Mouse (Mus musculus): ENCODE data around the gene Lifr. TPM values are rescaled to one million over a fixed set of nuclear protein-coding genes. Genes with fewer than 3 reads are reported as not detected.
A peak's percentile ranks its signal among the peaks of the same experiment; 100 is the strongest.

Gene Lifr
- polyA plus RNA-seq, 1 experiment from 2014 or later, result 31.4 TPM

DNA sequence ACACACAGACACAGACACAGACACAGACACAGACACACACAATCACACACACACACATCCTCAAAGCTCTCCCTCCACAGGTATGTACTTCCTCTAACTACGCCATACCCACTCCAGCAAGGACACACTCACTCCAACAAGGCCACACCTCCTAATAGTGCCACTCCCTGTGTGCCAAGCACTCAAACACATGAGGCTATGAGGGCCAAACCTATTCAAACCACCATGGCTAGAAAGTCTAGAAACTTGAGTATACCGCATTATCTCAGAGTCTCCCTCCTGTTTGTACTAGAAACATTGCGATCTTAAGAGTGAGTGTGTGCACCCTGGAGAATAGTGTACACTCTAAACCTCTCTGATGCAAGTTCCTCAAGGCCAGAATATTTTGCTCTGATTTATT lies 125.4 kb downstream of the Lifr start:
- 85% methylated on average over 3 of the region's 3 CpGs for WGBS (ENCODE audit: insufficient replicate concordance)

DNA sequence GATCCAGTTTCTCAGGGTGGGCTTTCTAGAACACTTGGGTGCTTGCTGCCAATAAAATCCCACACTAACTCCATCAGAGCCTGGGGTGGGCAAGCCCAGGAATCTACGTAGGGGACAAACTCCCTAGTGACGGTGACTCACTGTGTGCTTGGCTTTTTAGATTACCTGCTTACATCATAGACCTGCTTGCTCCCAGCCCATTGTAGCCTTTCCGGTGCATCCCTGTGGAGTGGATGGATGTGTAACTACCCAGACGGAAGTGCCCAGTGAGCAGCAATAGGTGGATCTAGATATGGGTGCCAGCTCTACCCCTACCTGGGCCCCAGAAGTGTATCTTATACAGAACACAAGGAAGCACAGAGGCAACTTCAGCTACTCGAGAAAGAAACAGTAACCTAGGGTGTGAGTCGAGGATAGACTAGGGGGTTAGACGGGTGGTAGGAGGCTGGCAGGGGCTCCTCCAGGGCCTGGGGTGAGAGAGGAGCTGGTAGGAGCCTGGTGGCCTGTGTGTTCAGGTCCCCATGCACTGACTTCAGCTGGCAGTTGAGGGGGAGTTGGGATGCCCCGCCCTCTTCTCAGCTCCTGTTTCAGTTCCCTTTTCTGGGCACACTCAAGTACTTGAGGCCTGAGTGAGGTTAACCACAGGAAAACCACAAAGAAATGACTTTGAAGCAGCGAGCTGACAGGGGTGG lies 126.3 kb downstream of the Lifr start:
- WGBS (ENCODE audit: insufficient replicate concordance), result 67% methylated on average over 9 of the region's 9 CpGs
- no peak overlapping the region for H3K27ac ChIP-seq (ENCODE audit: low read depth, low read length)

More for the DNA sequence above, 125.4 kb downstream of the Lifr start:
- Histone ChIP-seq H3K27ac (ENCODE audit: low read depth, low read length) (no peak overlapping the region), H3K9ac (ENCODE audit: low read depth, low read length) (no peak overlapping the region), H3K27me3 (ENCODE audit: control insufficient read depth, insufficient read depth, low read length) (no peaks in the 10 kb centered on the region), H3K4me1 (ENCODE audit: control insufficient read depth, insufficient read depth, low read length) (peaks cover 4% of the 10 kb centered on the region), H3K4me3 (ENCODE audit: low read depth, low read length) (no peak overlapping the region), H3K36me3 (ENCODE audit: control insufficient read depth, insufficient read depth, low read length) (no peaks in the 10 kb centered on the region), H3K9me3 (replicated peaks; ENCODE audit: control insufficient read depth, low read length) (no peaks in the 10 kb centered on the region), H3K4me2 (no peak overlapping the region)
- ATAC-seq (replicated peaks; ENCODE audit: insufficient number of reproducible peaks, low FRiP score, low TSS enrichment), result no peak

DNA sequence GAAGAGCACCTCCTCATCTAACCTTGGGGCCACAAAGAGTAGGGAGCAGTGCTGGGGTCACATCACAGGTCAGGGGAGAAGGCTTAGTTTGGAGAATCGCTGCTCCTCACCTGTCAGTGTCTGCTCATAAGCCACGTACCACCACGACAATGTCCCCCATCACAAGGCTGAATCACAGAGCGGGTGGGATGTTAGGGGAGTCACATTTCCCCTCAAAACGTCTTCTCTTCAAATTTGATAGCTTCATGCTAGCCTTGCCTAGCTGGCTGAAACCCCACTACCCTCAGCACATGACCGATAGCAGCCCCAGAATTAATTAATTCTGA lies 126.8 kb downstream of the Lifr start:
- H3K36me3 ChIP-seq (ENCODE audit: control insufficient read depth, insufficient read depth, low read length), result no peaks in the 10 kb centered on the region
- no peak overlapping the region for H3K9ac ChIP-seq (ENCODE audit: low read depth, low read length)
- 85% methylated on average over 6 of the region's 6 CpGs for WGBS (ENCODE audit: insufficient replicate concordance)
- no peak overlapping the region for H3K27ac ChIP-seq (ENCODE audit: low read depth, low read length)
- H3K4me2 ChIP-seq, result no peak overlapping the region
- H3K27me3 ChIP-seq (ENCODE audit: control insufficient read depth, insufficient read depth, low read length), result no peaks in the 10 kb centered on the region
- H3K9me3 ChIP-seq (replicated peaks; ENCODE audit: control insufficient read depth, low read length), result no peaks in the 10 kb centered on the region
- no peak overlapping the region for H3K4me3 ChIP-seq (ENCODE audit: low read depth, low read length)
- peaks cover 7% of the 10 kb centered on the region for H3K4me1 ChIP-seq (ENCODE audit: control insufficient read depth, insufficient read depth, low read length)
- ATAC-seq (replicated peaks; ENCODE audit: insufficient number of reproducible peaks, low FRiP score, low TSS enrichment), result no peak

More for the DNA sequence above, 126.3 kb downstream of the Lifr start:
- Histone ChIP-seq H3K36me3 (ENCODE audit: control insufficient read depth, insufficient read depth, low read length) (no peaks in the 10 kb centered on the region), H3K9me3 (replicated peaks; ENCODE audit: control insufficient read depth, low read length) (no peaks in the 10 kb centered on the region), H3K27me3 (ENCODE audit: control insufficient read depth, insufficient read depth, low read length) (no peaks in the 10 kb centered on the region), H3K4me1 (ENCODE audit: control insufficient read depth, insufficient read depth, low read length) (peaks cover 4% of the 10 kb centered on the region), H3K4me2 (no peak overlapping the region), H3K4me3 (ENCODE audit: low read depth, low read length) (no peak overlapping the region), H3K9ac (ENCODE audit: low read depth, low read length) (no peak overlapping the region)
- no peak for ATAC-seq (replicated peaks; ENCODE audit: insufficient number of reproducible peaks, low FRiP score, low TSS enrichment)

DNA sequence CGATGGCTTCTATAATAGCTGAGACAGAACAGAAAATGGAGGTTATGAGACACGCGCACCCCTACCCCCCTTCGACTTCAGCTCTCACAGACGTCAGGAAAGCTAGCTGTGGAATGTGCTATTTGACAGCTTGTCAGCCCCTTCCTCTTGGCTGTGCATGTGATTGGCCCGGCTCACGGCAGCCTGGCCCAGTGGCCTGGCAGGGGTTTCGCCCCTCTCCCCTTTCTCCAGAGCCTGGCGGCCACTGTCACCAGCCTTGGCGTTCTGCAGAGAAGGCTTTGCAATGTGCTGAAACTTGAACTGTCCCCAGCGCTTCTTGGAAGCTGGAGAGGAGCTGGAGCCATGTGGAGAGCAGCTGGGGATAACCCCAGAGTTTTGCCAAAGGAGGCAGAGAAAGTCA lies 132.4 kb downstream of the Lifr start:
- WGBS (ENCODE audit: insufficient replicate concordance), result 22% methylated on average over 11 of the region's 11 CpGs
- Histone ChIP-seq H3K4me3 (ENCODE audit: low read depth, low read length) (peak overlapping the region; percentile 21), H3K4me2 (peak overlapping the region; percentile 55), H3K9me3 (replicated peaks; ENCODE audit: control insufficient read depth, low read length) (no peaks in the 10 kb centered on the region), H3K27me3 (ENCODE audit: control insufficient read depth, insufficient read depth, low read length) (no peaks in the 10 kb centered on the region), H3K27ac (ENCODE audit: low read depth, low read length) (peak overlapping the region; percentile 90), H3K4me1 (ENCODE audit: control insufficient read depth, insufficient read depth, low read length) (peaks cover 26% of the 10 kb centered on the region), H3K9ac (ENCODE audit: low read depth, low read length) (peak overlapping the region; percentile 52), H3K36me3 (ENCODE audit: control insufficient read depth, insufficient read depth, low read length) (no peaks in the 10 kb centered on the region)
- ATAC-seq (replicated peaks; ENCODE audit: insufficient number of reproducible peaks, low FRiP score, low TSS enrichment), result peak; percentile 79

DNA sequence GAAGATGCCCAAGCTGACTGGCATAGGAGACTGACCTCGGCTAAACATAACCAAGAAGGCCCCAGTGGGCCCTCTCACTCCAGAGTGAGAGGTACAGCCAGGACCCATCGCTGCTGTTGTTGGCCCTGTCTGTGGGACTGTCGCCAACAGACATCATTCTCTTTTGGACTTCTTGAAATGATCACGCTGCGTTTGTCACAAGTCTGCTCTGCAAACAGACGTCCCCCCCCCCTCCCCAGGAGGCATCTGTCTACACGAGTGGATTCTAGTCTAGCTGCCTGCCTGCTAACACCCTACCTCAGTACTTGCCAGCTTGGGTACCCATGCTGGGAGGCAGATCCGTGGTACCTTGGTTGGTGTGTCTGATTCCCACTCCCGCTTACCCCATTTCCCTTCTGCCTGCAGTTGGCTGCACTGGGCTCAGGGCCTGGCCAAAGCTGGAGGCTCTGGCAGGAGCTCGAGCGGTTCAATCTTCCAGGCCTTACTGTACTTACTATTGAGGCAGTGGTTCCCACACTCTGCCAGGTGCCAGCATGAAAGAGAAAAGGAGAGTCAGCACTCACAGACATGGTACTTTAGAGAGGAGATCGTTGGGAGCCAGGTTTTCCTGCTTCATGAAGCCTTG lies 133.8 kb downstream of the Lifr start:
- Histone ChIP-seq H3K9me3 (replicated peaks; ENCODE audit: control insufficient read depth, low read length) (no peaks in the 10 kb centered on the region), H3K4me2 (peak overlapping the region; percentile 55), H3K36me3 (ENCODE audit: control insufficient read depth, insufficient read depth, low read length) (no peaks in the 10 kb centered on the region), H3K4me1 (ENCODE audit: control insufficient read depth, insufficient read depth, low read length) (peaks cover 26% of the 10 kb centered on the region), H3K4me3 (ENCODE audit: low read depth, low read length) (no peak overlapping the region), H3K9ac (ENCODE audit: low read depth, low read length) (peak overlapping the region; percentile 22; the same call in 1 of the 2 replicates), H3K27ac (ENCODE audit: low read depth, low read length) (0 out of 2 replicates have a peak overlapping the region, but pooled peaks have one; percentile 90), H3K27me3 (ENCODE audit: control insufficient read depth, insufficient read depth, low read length) (no peaks in the 10 kb centered on the region)
- no peak for ATAC-seq (replicated peaks; ENCODE audit: insufficient number of reproducible peaks, low FRiP score, low TSS enrichment)
- 72% methylated on average over 12 of the region's 12 CpGs for WGBS (ENCODE audit: insufficient replicate concordance)

GRCm38 (mm10) chr15:7226225-7226624 lies 135.8 kb downstream of the Lifr start:
- no peaks in the 10 kb centered on the region for H3K27me3 ChIP-seq (ENCODE audit: control insufficient read depth, insufficient read depth, low read length)
- H3K9ac ChIP-seq (ENCODE audit: low read depth, low read length), result no peak overlapping the region
- WGBS (ENCODE audit: insufficient replicate concordance), result 4% methylated on average over 5 of the region's 5 CpGs
- ATAC-seq (replicated peaks; ENCODE audit: insufficient number of reproducible peaks, low FRiP score, low TSS enrichment), result 0 out of 2 replicates have a peak, but pooled peaks have one; percentile 39
- H3K9me3 ChIP-seq (replicated peaks; ENCODE audit: control insufficient read depth, low read length), result no peaks in the 10 kb centered on the region
- no peak overlapping the region for H3K4me3 ChIP-seq (ENCODE audit: low read depth, low read length)
- no peak overlapping the region for H3K4me2 ChIP-seq
- H3K27ac ChIP-seq (ENCODE audit: low read depth, low read length), result no peak overlapping the region
- H3K4me1 ChIP-seq (ENCODE audit: control insufficient read depth, insufficient read depth, low read length), result peaks cover 26% of the 10 kb centered on the region
- H3K36me3 ChIP-seq (ENCODE audit: control insufficient read depth, insufficient read depth, low read length), result no peaks in the 10 kb centered on the region

DNA sequence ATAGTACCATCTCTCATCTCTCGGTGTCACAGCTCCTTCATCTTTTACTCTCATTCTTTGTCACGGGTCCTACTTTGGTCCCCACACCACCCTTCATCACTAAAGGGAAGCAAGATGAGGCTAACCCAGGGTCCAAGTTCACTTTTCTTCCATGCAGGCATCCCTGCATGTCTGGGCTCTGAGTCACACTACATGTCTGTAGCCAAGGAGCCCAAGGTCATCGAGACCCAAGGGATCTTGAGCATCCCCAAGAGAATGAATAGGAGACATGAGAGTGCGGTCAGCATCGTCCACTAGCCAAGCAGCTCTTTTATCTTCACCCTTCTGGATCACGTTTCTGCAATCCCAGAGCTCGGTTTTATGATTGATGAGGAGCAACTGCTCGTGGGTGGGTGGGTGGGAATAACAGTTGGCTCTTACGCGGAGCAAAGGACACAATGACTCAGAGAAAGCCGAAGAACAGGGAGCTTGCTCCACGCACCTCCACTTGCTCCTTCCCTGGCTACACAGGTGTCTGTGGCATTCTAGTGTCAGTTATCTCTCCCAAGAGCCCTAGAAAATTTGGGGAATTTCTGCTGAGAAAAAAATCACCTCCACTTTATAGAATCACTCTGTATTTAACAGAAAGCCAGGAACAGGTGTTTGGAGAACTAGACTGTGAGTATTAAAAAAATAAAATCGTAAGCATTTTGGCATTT lies 143.1 kb downstream of the Lifr start:
- no peak for ATAC-seq (replicated peaks; ENCODE audit: insufficient number of reproducible peaks, low FRiP score, low TSS enrichment)
- WGBS (ENCODE audit: insufficient replicate concordance), result 81% methylated on average over 13 of the region's 13 CpGs
- Histone ChIP-seq H3K27ac (ENCODE audit: low read depth, low read length) (no peak overlapping the region), H3K36me3 (ENCODE audit: control insufficient read depth, insufficient read depth, low read length) (no peaks in the 10 kb centered on the region), H3K4me2 (no peak overlapping the region), H3K4me3 (ENCODE audit: low read depth, low read length) (no peak overlapping the region), H3K9ac (ENCODE audit: low read depth, low read length) (no peak overlapping the region), H3K9me3 (replicated peaks; ENCODE audit: control insufficient read depth, low read length) (no peaks in the 10 kb centered on the region), H3K4me1 (ENCODE audit: control insufficient read depth, insufficient read depth, low read length) (no peaks in the 10 kb centered on the region), H3K27me3 (ENCODE audit: control insufficient read depth, insufficient read depth, low read length) (no peaks in the 10 kb centered on the region)

DNA sequence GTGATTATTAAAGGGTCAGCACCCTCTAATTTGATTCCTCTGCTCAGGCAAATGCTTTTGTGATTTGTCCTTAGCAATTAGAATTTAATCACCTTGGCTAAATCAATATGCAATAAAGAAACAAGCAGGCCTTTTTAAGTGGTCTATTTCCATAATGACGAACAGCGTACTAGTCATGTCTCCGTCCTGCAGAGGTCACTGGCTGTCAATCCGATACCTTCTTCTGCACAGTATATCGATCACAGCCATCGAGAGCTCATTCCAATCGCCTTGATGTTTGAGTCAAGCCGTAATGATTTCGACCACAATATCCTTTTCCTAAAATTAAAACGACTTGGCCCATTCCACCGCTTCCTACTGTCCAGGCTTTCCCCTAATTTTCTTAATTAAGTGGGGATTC lies 149.5 kb downstream of the Lifr start:
- Histone ChIP-seq H3K4me3 (ENCODE audit: low read depth, low read length) (no peak overlapping the region), H3K9me3 (replicated peaks; ENCODE audit: control insufficient read depth, low read length) (no peaks in the 10 kb centered on the region), H3K9ac (ENCODE audit: low read depth, low read length) (no peak overlapping the region), H3K4me1 (ENCODE audit: control insufficient read depth, insufficient read depth, low read length) (no peaks in the 10 kb centered on the region), H3K36me3 (ENCODE audit: control insufficient read depth, insufficient read depth, low read length) (no peaks in the 10 kb centered on the region), H3K27me3 (ENCODE audit: control insufficient read depth, insufficient read depth, low read length) (no peaks in the 10 kb centered on the region), H3K4me2 (no peak overlapping the region), H3K27ac (ENCODE audit: low read depth, low read length) (no peak overlapping the region)
- no peak for ATAC-seq (replicated peaks; ENCODE audit: insufficient number of reproducible peaks, low FRiP score, low TSS enrichment)
- WGBS (ENCODE audit: insufficient replicate concordance), result 90% methylated on average over 11 of the region's 11 CpGs
